Mouse (Mus musculus): ENCODE results near the gene Sf3b1. TPM values are rescaled to one million over a fixed set of nuclear protein-coding genes. Genes with fewer than 3 reads are reported as not detected.

The Sf3b1 gene
- 104 TPM for polyA plus RNA-seq (2014; fragmentation: Illumina TruSeq; extraction: RNeasy Lipid Tissue Mini Kit (QIAGEN cat#74804); ENCODE audit: low read depth, low replicate concordance)

DNA sequence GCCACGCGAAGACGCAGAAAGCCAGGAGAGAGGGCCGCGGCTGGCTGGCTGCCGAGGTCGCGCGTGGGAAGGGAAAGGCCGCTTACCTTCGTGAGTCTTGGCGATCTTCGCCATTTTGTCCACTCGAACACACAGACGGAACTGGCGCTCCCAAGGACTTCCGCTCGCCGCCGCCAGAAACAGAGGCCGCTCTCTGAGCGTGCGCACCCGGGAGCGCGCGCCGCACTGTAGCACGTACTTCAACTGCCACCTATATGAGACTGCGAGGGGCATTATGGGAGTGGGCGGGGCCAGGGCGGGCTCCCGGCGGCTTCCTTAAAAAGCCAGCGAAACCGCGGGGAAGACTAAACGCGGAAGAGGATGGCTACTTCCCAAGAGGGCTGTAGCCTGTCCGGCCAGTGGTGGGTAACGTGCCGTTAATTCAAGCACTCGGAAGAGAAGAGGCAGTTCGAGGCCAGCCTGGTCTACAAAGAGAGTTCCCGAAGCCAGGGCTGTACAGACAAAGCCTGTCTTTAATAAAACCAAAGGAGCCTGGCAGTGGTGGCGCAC is at the start of gene Sf3b1:
Gene Sf3b1 (minus strand): TSS at position 229 of the 549 bp plus-strand sequence.

GRCm38 (mm10) chr1:55052355-55052953 is 25.2 kb upstream of the Sf3b1 start, which contains the start of gene Coq10b:
Coq10b (plus strand) TSS chr1:55052770.

Other genes starting within 250 kb of the Sf3b1 start
- 19.0 TPM for gene Ankrd44, start 101.1 kb downstream of the Sf3b1 start, polyA plus RNA-seq (2014; fragmentation: Illumina TruSeq; extraction: RNeasy Lipid Tissue Mini Kit (QIAGEN cat#74804); ENCODE audit: low read depth, low replicate concordance)
- 25.0 TPM for gene Coq10b, start 25.3 kb upstream of the Sf3b1 start, polyA plus RNA-seq (2014; fragmentation: Illumina TruSeq; extraction: RNeasy Lipid Tissue Mini Kit (QIAGEN cat#74804); ENCODE audit: low read depth, low replicate concordance)
- 154 TPM for gene Hspe1, start 60.7 kb upstream of the Sf3b1 start, polyA plus RNA-seq (2014; fragmentation: Illumina TruSeq; extraction: RNeasy Lipid Tissue Mini Kit (QIAGEN cat#74804); ENCODE audit: low read depth, low replicate concordance)
- 167 TPM for gene Hspd1, start 60.8 kb upstream of the Sf3b1 start, polyA plus RNA-seq (2014; fragmentation: Illumina TruSeq; extraction: RNeasy Lipid Tissue Mini Kit (QIAGEN cat#74804); ENCODE audit: low read depth, low replicate concordance)
- gene Mob4, start 103.8 kb upstream of the Sf3b1 start, polyA plus RNA-seq (2014; fragmentation: Illumina TruSeq; extraction: RNeasy Lipid Tissue Mini Kit (QIAGEN cat#74804); ENCODE audit: low read depth, low replicate concordance) = 33.5 TPM
- gene Rftn2, start 199.3 kb upstream of the Sf3b1 start, polyA plus RNA-seq (2014; fragmentation: Illumina TruSeq; extraction: RNeasy Lipid Tissue Mini Kit (QIAGEN cat#74804); ENCODE audit: low read depth, low replicate concordance) = 3.0 TPM
- 1.6 TPM for gene Mars2, start 209.7 kb upstream of the Sf3b1 start, polyA plus RNA-seq (2014; fragmentation: Illumina TruSeq; extraction: RNeasy Lipid Tissue Mini Kit (QIAGEN cat#74804); ENCODE audit: low read depth, low replicate concordance)